Mouse (Mus musculus): ENCODE data around the gene Rad23b. TPM values are rescaled to one million over a fixed set of nuclear protein-coding genes. Genes with fewer than 3 reads are reported as not detected.

Gene Rad23b
- polyA plus RNA-seq, 1 experiment: 66.0 TPM

- Histone ChIP-seq H3K27ac (ENCODE audit: control insufficient read depth, insufficient read depth, low read depth, low read length, poor library complexity) (no peak overlapping the region), H3K4me3 (replicated peaks; ENCODE audit: control insufficient read depth, low read depth, low read length) (no peak overlapping the region)
- 5% methylated on average over 1 of the region's 1 CpGs for WGBS
Observed at GRCm38 (mm10) chr4:55366014-55366413, 16.2 kb downstream of the Rad23b start.

GRCm38 (mm10) chr4:55370127-55370526 lies 20.3 kb downstream of the Rad23b start:
- WGBS: 89% methylated on average over 3 of the region's 3 CpGs
- Histone ChIP-seq H3K4me1 (ENCODE audit: control insufficient read depth, insufficient read depth, low read length) (no peaks in the 10 kb centered on the region; the same call in 1 of the 2 replicates), H3K27ac (ENCODE audit: control insufficient read depth, insufficient read depth, low read depth, low read length, poor library complexity) (no peak overlapping the region), H3K4me3 (replicated peaks; ENCODE audit: control insufficient read depth, low read depth, low read length) (no peak overlapping the region)
- TF ChIP-seq POLR2A (IDR thresholded peaks at IDR 0.05; ENCODE audit: borderline replicate concordance, control insufficient read depth, low read depth, low read length): no peak
- no peak for TF ChIP-seq CTCF (IDR thresholded peaks at IDR 0.05; ENCODE audit: control insufficient read depth, insufficient read depth, low read length)

More at GRCm38 (mm10) chr4:55366014-55366413, 16.2 kb downstream of the Rad23b start:
- TF ChIP-seq POLR2A (IDR thresholded peaks at IDR 0.05; ENCODE audit: borderline replicate concordance, control insufficient read depth, low read depth, low read length) (no peak), CTCF (IDR thresholded peaks at IDR 0.05; ENCODE audit: control insufficient read depth, insufficient read depth, low read length) (no peak)
- no peaks in the 10 kb centered on the region; the same call in 1 of the 2 replicates for H3K4me1 ChIP-seq (ENCODE audit: control insufficient read depth, insufficient read depth, low read length)

GRCm38 (mm10) chr4:55371355-55371754 lies 21.5 kb downstream of the Rad23b start:
- WGBS: 80% methylated on average over 7 of the region's 7 CpGs
- TF ChIP-seq CTCF (IDR thresholded peaks at IDR 0.05; ENCODE audit: control insufficient read depth, insufficient read depth, low read length) (no peak), POLR2A (IDR thresholded peaks at IDR 0.05; ENCODE audit: borderline replicate concordance, control insufficient read depth, low read depth, low read length) (no peak)
- H3K4me3 ChIP-seq (replicated peaks; ENCODE audit: control insufficient read depth, low read depth, low read length): no peak overlapping the region
- no peaks in the 10 kb centered on the region for H3K4me1 ChIP-seq (ENCODE audit: control insufficient read depth, insufficient read depth, low read length)
- no peak overlapping the region for H3K27ac ChIP-seq (ENCODE audit: control insufficient read depth, insufficient read depth, low read depth, low read length, poor library complexity)

- no peak overlapping the region for H3K27ac ChIP-seq (ENCODE audit: control insufficient read depth, insufficient read depth, low read depth, low read length, poor library complexity)
- H3K4me3 ChIP-seq (replicated peaks; ENCODE audit: control insufficient read depth, low read depth, low read length): no peak overlapping the region
- H3K4me1 ChIP-seq (ENCODE audit: control insufficient read depth, insufficient read depth, low read length): no peaks in the 10 kb centered on the region
- 85% methylated on average over 2 of the region's 2 CpGs for WGBS
- no peak for TF ChIP-seq POLR2A (IDR thresholded peaks at IDR 0.05; ENCODE audit: borderline replicate concordance, control insufficient read depth, low read depth, low read length)
- TF ChIP-seq CTCF (IDR thresholded peaks at IDR 0.05; ENCODE audit: control insufficient read depth, insufficient read depth, low read length): no peak
Observed at GRCm38 (mm10) chr4:55382350-55382749, 32.5 kb downstream of the Rad23b start.

DNA sequence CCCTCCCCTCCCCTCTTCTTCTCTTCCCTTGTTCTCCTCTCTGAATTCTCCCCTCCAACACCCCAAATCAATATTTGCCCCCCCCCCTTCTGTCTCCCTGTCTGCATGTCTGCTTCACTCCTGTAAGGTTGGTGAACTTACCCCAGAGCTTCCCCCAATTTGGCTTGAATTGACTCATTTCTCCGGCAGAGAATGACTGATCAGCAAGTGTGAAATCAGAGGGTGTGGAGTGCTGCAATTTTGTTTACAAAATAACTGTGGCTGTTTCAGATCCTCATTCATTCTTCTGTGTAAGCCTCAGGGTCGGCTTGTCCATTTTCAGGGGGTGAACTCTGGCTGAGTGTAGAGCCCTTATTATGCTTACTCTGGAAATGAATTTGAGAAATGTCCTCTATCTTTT lies 36.9 kb downstream of the Rad23b start:
- TF ChIP-seq POLR2A (IDR thresholded peaks at IDR 0.05; ENCODE audit: borderline replicate concordance, control insufficient read depth, low read depth, low read length): no peak
- no peak for TF ChIP-seq CTCF (IDR thresholded peaks at IDR 0.05; ENCODE audit: control insufficient read depth, insufficient read depth, low read length)
- 56% methylated on average over 2 of the region's 2 CpGs for WGBS
- Histone ChIP-seq H3K27ac (ENCODE audit: control insufficient read depth, insufficient read depth, low read depth, low read length, poor library complexity) (no peak overlapping the region), H3K4me3 (replicated peaks; ENCODE audit: control insufficient read depth, low read depth, low read length) (no peak overlapping the region), H3K4me1 (ENCODE audit: control insufficient read depth, insufficient read depth, low read length) (no peaks in the 10 kb centered on the region)

DNA sequence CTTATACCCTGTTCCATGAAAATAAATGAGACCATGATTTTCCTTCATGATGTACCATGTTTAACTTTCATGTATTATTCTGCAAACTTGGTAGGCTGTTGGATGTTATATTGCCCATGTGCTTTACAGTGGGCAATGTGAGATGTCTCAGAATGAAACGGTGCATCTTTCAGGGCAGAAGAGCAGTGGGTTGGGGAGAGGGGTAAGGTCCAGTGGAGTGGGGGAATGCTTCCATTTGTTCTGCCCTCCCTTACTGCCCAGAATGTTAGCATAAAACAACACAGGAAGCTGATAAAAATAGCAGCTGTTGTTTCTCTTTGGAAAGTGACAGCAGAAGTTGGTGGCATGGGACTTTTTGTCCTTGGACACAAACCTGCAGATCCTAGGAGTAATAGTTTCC lies 41.6 kb downstream of the Rad23b start:
- TF ChIP-seq POLR2A (IDR thresholded peaks at IDR 0.05; ENCODE audit: borderline replicate concordance, control insufficient read depth, low read depth, low read length): no peak
- no peak for TF ChIP-seq CTCF (IDR thresholded peaks at IDR 0.05; ENCODE audit: control insufficient read depth, insufficient read depth, low read length)
- H3K4me3 ChIP-seq (replicated peaks; ENCODE audit: control insufficient read depth, low read depth, low read length): no peak overlapping the region
- no peak overlapping the region for H3K27ac ChIP-seq (ENCODE audit: control insufficient read depth, insufficient read depth, low read depth, low read length, poor library complexity)
- no peaks in the 10 kb centered on the region for H3K4me1 ChIP-seq (ENCODE audit: control insufficient read depth, insufficient read depth, low read length)
- WGBS: 80% methylated on average over 1 of the region's 1 CpGs

GRCm38 (mm10) chr4:55392445-55392844 lies 42.6 kb downstream of the Rad23b start:
- H3K4me1 ChIP-seq (ENCODE audit: control insufficient read depth, insufficient read depth, low read length): no peaks in the 10 kb centered on the region; the same call in 1 of the 2 replicates
- H3K4me3 ChIP-seq (replicated peaks; ENCODE audit: control insufficient read depth, low read depth, low read length): no peak overlapping the region
- no peak overlapping the region for H3K27ac ChIP-seq (ENCODE audit: control insufficient read depth, insufficient read depth, low read depth, low read length, poor library complexity)
- WGBS: 87% methylated on average over 7 of the region's 7 CpGs
- TF ChIP-seq CTCF (IDR thresholded peaks at IDR 0.05; ENCODE audit: control insufficient read depth, insufficient read depth, low read length) (no peak), POLR2A (IDR thresholded peaks at IDR 0.05; ENCODE audit: borderline replicate concordance, control insufficient read depth, low read depth, low read length) (no peak)

GRCm38 (mm10) chr4:55397911-55398762 lies 48.3 kb downstream of the Rad23b start:
- no peak overlapping the region for H3K4me3 ChIP-seq (replicated peaks; ENCODE audit: control insufficient read depth, low read depth, low read length)
- TF ChIP-seq CTCF (IDR thresholded peaks at IDR 0.05; ENCODE audit: control insufficient read depth, insufficient read depth, low read length) (peak; percentile 66), POLR2A (IDR thresholded peaks at IDR 0.05; ENCODE audit: borderline replicate concordance, control insufficient read depth, low read depth, low read length) (no peak)
- H3K27ac ChIP-seq (ENCODE audit: control insufficient read depth, insufficient read depth, low read depth, low read length, poor library complexity): no peak overlapping the region
- H3K4me1 ChIP-seq (ENCODE audit: control insufficient read depth, insufficient read depth, low read length): no peaks in the 10 kb centered on the region; the same call in 1 of the 2 replicates
- 38% methylated on average over 17 of the region's 17 CpGs for WGBS

All from bone marrow, adult 2 months (tissue).